Comparison of ENCODE assay signal across 8 mouse cellular contexts in the genomic region with DNA sequence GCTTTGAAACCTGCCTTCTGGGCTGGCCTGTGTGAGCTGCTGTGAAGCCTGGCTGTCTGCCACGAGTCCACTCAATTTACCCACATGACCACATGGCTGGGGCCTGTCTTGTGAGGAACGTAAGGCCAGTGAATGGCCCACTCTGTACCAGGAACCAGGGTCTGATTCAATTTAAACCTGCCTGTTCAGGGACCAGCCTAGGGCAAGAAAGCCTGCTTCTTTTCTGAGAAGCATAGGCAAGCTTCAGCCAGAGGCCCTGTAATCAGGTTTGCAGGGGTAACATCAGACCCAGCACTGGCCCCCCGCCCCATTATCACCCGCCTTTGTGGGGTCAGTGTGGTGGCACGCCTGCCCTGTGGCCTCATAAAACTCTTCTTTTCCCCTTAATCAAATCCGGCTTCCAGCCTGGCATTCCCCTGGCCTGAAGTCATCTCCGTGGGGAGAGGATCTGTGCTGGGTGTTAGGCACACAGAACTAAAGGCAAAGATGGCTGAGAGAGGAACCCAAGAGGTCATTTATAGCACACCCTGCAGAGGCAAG.
A peak's percentile ranks its signal among the peaks of the same experiment; 100 is the strongest.
DNase-seq lines count a peak whose midpoint lies in the region; ATAC-seq lines count a peak whose summit lies in the region.

No protein-coding gene starts in this region.

- H3K9ac ChIP-seq in forebrain, embryonic 16.5 days (replicated peaks; ENCODE audit: low read depth, low read length): no peak overlapping the region
- no peak overlapping the region for H3K9ac ChIP-seq in intestine, embryonic 14.5 days (ENCODE audit: low read length)

- ATAC-seq in forebrain, embryonic 16.5 days: peak; percentile 82
- peak; percentile 86 for ATAC-seq in intestine, embryonic 14.5 days (replicated peaks; ENCODE audit: low FRiP score, low TSS enrichment, low read depth)
- ATAC-seq in frontal cortex, adult (ENCODE audit: low TSS enrichment): no peak
- ATAC-seq in megakaryocyte, adult 5-6 weeks (ENCODE audit: poor library complexity, severe bottlenecking): no peak

- H3K27ac ChIP-seq in forebrain, embryonic 16.5 days (ENCODE audit: low read length): no peak overlapping the region
- no peak overlapping the region for H3K27ac ChIP-seq in intestine, embryonic 14.5 days (ENCODE audit: low read depth)

- no peaks in the 10 kb centered on the region for H3K27me3 ChIP-seq in forebrain, embryonic 16.5 days (replicated peaks; ENCODE audit: control insufficient read depth, insufficient read depth, low read length)
- H3K27me3 ChIP-seq in intestine, embryonic 14.5 days (replicated peaks; ENCODE audit: control insufficient read depth, insufficient read depth, low read length): no peaks in the 10 kb centered on the region

- peak; percentile 72 for DNase-seq in retina, postnatal 1 day
- no peak for DNase-seq in retina, embryonic 14.5 days (ENCODE audit: low spot score)
- peak; percentile 60 for DNase-seq in intestine, embryonic 14.5 days (ENCODE audit: low spot score)
- peak; percentile 42 for DNase-seq in lung, postnatal 25 days (ENCODE audit: low spot score)
- no peak for DNase-seq in urinary bladder, adult 2 months (ENCODE audit: low spot score)

- peaks cover 20% of the 10 kb centered on the region for H3K4me1 ChIP-seq in forebrain, embryonic 16.5 days (replicated peaks; ENCODE audit: control insufficient read depth, insufficient read depth, low read length)
- H3K4me1 ChIP-seq in intestine, embryonic 14.5 days (replicated peaks; ENCODE audit: control insufficient read depth, insufficient read depth, low read length): peaks cover 9% of the 10 kb centered on the region

- no peaks in the 10 kb centered on the region for H3K9me3 ChIP-seq in forebrain, embryonic 16.5 days (ENCODE audit: control insufficient read depth, low read length)
- no peaks in the 10 kb centered on the region for H3K9me3 ChIP-seq in intestine, embryonic 14.5 days (ENCODE audit: control insufficient read depth, low read length)

- WGBS in forebrain, embryonic 16.5 days: 43% methylated on average over 7 of the region's 7 CpGs
- 40% methylated on average over 7 of the region's 7 CpGs for WGBS in intestine, embryonic 14.5 days

- H3K36me3 ChIP-seq in forebrain, embryonic 16.5 days (ENCODE audit: control insufficient read depth, insufficient read depth): no peaks in the 10 kb centered on the region
- no peaks in the 10 kb centered on the region for H3K36me3 ChIP-seq in intestine, embryonic 14.5 days (ENCODE audit: control insufficient read depth, insufficient read depth, low read length)

- no peak overlapping the region for H3K4me3 ChIP-seq in forebrain, embryonic 16.5 days (replicated peaks; ENCODE audit: low read length)
- no peak overlapping the region for H3K4me3 ChIP-seq in intestine, embryonic 14.5 days (ENCODE audit: low read depth, low read length)

- no peak overlapping the region for H3K4me2 ChIP-seq in forebrain, embryonic 16.5 days (ENCODE audit: low read length)
- H3K4me2 ChIP-seq in intestine, embryonic 14.5 days (ENCODE audit: low read length): no peak overlapping the region

Comparison
In these comparisons a context has a peak if more than half of its experiments do, and no peak if none do; other contexts are left out.
1. DNase-seq: peak in retina, postnatal 1 day (single experiment), intestine, embryonic 14.5 days (single experiment) and lung, postnatal 25 days (single experiment); none in retina, embryonic 14.5 days (single experiment) and urinary bladder, adult 2 months (single experiment).
2. ATAC-seq: peak in forebrain, embryonic 16.5 days (single experiment) and intestine, embryonic 14.5 days (single experiment); none in frontal cortex, adult (single experiment) and megakaryocyte, adult 5-6 weeks (single experiment).